Mouse (Mus musculus) limb, embryonic 14.5 days (tissue): ENCODE data around the gene Hspa1a. TPM values are rescaled to one million over a fixed set of nuclear protein-coding genes. Genes with fewer than 3 reads are reported as not detected.
"Not testable (repeated sequence)": the region's sequence is repeated elsewhere in the genome, so short reads cannot be mapped to it uniquely, and the experiment has no call there.

ENCODE experiments used
- ATAC-seq: fragments of 200-750 bp; cut with Nextera tagmentation; 2 replicates; pipeline ENCODE4 v1.8.0; 2017; ENCODE audit warnings: low read depth, moderate number of reproducible peaks, moderate TSS enrichment; ENCODE audit not compliant: low FRiP score
- DNase-seq: peaks from one replicate; pipeline ENCODE4 v3.0.0-alpha.2; 2015; ENCODE audit warnings: low spot score
- H3K27ac ChIP-seq: fragments of 300-500 bp; sonication (generic); replicated peaks from 2 replicates; pipeline ENCODE4 v1.5.1; 2014; ENCODE audit warnings: low read depth, mild to moderate bottlenecking, low read length, moderate library complexity, mixed read lengths
- H3K27me3 ChIP-seq: fragments of 300-500 bp; sonication (generic); 2 replicates; pipeline ENCODE4 v1.6.1; 2014; ENCODE audit warnings: low read length, mixed read lengths; ENCODE audit not compliant: control insufficient read depth, insufficient read depth
- H3K36me3 ChIP-seq: fragments of 300-500 bp; sonication (generic); 2 replicates; pipeline ENCODE4 v1.6.1; 2014; ENCODE audit warnings: mild to moderate bottlenecking, low read length, moderate library complexity, mixed read lengths; ENCODE audit not compliant: control insufficient read depth, insufficient read depth
- H3K4me1 ChIP-seq: fragments of 300-500 bp; sonication (generic); 2 replicates; pipeline ENCODE4 v1.6.1; 2014; ENCODE audit warnings: antibody characterized with exemption, low read length, mixed read lengths; ENCODE audit not compliant: control insufficient read depth, insufficient read depth
- H3K4me2 ChIP-seq: fragments of 300-500 bp; sonication (generic); replicated peaks from 2 replicates; pipeline ENCODE4 v1.6.1; 2014; ENCODE audit warnings: low read depth, mild to moderate bottlenecking, low read length, moderate library complexity; ENCODE audit not compliant: severe bottlenecking
- H3K4me3 ChIP-seq: fragments of 300-500 bp; sonication (generic); replicated peaks from 2 replicates; pipeline ENCODE4 v1.5.1; 2014; ENCODE audit warnings: low read length
- H3K9ac ChIP-seq: fragments of 300-500 bp; sonication (generic); 2 replicates; pipeline ENCODE4 v1.6.1; 2014; ENCODE audit warnings: mild to moderate bottlenecking, low read depth, low read length, moderate library complexity; ENCODE audit not compliant: severe bottlenecking
- H3K9me3 ChIP-seq: fragments of 300-500 bp; sonication (generic); 2 replicates; pipeline ENCODE4 v1.6.1; 2016; ENCODE audit warnings: low read length; ENCODE audit not compliant: control insufficient read depth
- POLR2A ChIP-seq: fragments of 200-500 bp; IDR thresholded peaks from 2 replicates; pipeline ENCODE4 v1.8.0; 2012; ENCODE audit warnings: inconsistent platforms, mild to moderate bottlenecking, moderate library complexity, borderline replicate concordance; ENCODE audit not compliant: insufficient read depth, insufficient read length; ENCODE audit errors: extremely low read depth
- WGBS: fragments of 180-500 bp; shearing (Covaris S2); extraction: QIAGEN DNeasy Blood & Tissue Kit; methylation state at CpG from one replicate; pipeline ENCODE4 v1.1.7; 2014; 5-methylcytosine and 5-hydroxymethylcytosine counted together
- polyA plus RNA-seq, 2 experiments: library from polyadenylated mRNA; depleted of rRNA in 1 of 2; stranded (reverse) in 1 of 2; unstranded in 1 of 2; fragments of >200 nt; fragmentation: Nextera tagmentation in 1 of 2; extraction: Ambion mirVana in 1 of 2; gene quantifications; 2 replicates each; pipeline versions ENCODE4 v1.2.1 to v1.2.3; 2012 to 2014

Hspa1a gene
- polyA plus RNA-seq, 2 experiments: 7.1 to 9.5 TPM

DNA sequence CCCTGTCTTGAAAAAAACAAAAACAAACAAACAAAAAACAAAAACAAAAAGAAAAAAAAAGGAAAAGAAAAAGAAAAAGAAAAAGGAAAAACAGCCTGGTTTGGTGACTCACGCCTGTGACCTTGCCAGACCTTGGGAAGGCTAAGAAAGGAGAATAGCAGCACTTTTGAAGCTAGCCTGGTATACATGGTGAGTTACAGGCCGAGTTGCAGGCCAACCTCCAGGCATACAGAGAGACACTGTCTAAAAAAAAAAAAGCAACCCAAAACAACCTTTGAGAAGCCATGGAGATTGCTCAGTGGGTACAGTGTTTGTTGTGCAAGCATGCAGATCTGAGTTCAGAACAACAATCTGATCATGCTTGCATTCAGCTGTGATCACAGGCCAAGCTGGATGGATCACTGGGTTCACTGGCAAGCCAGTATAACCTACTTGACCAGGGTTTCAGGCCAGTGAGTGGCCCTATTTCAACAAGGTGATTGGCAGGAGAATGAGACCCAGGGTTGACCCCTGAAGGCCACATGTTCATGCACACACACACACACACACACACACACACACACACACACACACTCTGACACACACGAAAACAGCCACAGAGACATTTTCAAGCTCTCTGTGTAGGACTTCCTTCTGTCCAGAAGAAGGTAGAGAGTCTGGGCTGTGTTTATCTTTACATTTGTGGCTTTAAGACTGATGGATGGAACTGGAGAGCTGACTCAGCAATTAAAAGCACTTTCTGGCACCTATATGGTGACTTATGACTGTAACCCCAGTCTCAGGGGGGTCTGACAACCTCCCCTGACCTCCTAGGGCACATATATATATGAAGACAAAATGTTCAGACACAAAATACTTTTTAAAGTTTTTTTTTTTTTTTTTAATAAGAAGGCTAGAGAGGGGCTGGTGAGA is 3.9 kb upstream of the Hspa1a start:
- H3K4me1 ChIP-seq: peaks cover 6% of the 10 kb centered on the region
- no peaks in the 10 kb centered on the region for H3K27me3 ChIP-seq
- DNase-seq (no peak), ATAC-seq (no peak)
- TF ChIP-seq POLR2A: no peak
- no peak overlapping the region for H3K4me2 ChIP-seq
- no peaks in the 10 kb centered on the region for H3K36me3 ChIP-seq
- no peaks in the 10 kb centered on the region for H3K9me3 ChIP-seq
- no peak overlapping the region for H3K4me3 ChIP-seq
- H3K9ac ChIP-seq: no peak overlapping the region
- H3K27ac ChIP-seq: no peak overlapping the region
- WGBS: 69% methylated on average over 3 of the region's 3 CpGs

- WGBS: no CpG with 5 or more reads among the region's 43 CpGs
These were observed 275 bp downstream of the Hspa1a start for GRCm38 (mm10) chr17:34971694-34972068.

DNA sequence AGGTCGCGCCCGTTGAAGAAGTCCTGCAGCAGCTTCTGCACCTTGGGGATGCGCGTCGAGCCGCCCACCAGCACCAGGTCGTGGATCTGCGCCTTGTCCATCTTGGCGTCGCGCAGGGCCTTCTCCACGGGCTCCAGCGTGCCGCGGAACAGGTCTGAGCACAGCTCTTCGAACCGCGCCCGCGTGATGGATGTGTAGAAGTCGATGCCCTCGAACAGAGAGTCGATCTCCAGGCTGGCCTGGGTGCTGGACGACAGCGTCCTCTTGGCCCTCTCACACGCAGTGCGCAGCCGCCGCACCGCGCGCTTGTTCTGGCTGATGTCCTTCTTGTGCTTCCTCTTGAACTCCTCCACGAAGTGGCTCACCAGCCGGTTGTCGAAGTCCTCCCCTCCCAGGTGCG is 1.1 kb downstream of the Hspa1a start:
- H3K27ac ChIP-seq, H3K4me1 ChIP-seq, DNase-seq, H3K36me3 ChIP-seq, H3K9ac ChIP-seq, H3K4me3 ChIP-seq, H3K4me2 ChIP-seq, ATAC-seq, H3K27me3 ChIP-seq, H3K9me3 ChIP-seq: not testable (repeated sequence)
- 48% methylated on average over 8 of the region's 37 CpGs for WGBS

More at GRCm38 (mm10) chr17:34971694-34972068, 275 bp downstream of the Hspa1a start:
- not testable (repeated sequence) for H3K4me1 ChIP-seq, H3K27ac ChIP-seq, DNase-seq, H3K9me3 ChIP-seq, H3K9ac ChIP-seq, H3K36me3 ChIP-seq, H3K27me3 ChIP-seq
- peak overlapping the region; percentile 44 for H3K4me3 ChIP-seq
- peak; percentile 56 for ATAC-seq
- H3K4me2 ChIP-seq: peak overlapping the region; percentile 88

DNA sequence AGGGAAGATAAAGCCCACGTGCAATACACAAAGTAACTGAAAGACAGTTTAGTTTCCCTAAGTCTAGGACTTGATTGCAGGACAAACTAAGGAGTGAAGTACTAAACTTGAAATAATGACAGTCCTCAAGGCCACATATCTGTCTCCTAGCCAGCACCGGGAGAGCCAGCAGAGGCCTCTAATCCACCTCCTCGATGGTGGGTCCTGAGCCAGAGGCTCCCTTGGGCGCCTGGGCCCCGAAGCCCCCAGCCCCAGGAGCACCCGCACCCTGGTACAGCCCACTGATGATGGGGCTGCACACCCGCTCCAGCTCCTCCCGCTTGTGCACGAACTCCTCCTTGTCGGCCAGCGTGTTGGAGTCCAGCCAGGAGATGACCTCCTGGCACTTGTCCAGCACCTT is 2.1 kb downstream of the Hspa1a start, which contains the start of gene Gm20481:
Gene Gm20481 (plus strand): TSS at position 91 of the 400 bp plus-strand sequence.
- 73% methylated on average over 6 of the region's 11 CpGs for WGBS

GRCm38 (mm10) chr17:34965627-34966026 is 6.3 kb downstream of the Hspa1a start:
- no peak overlapping the region for H3K9ac ChIP-seq

More for the DNA sequence above, 2.1 kb downstream of the Hspa1a start, which contains the start of gene Gm20481:
- H3K4me1 ChIP-seq, H3K9ac ChIP-seq, ATAC-seq, H3K36me3 ChIP-seq, H3K4me2 ChIP-seq, H3K4me3 ChIP-seq, DNase-seq, H3K27ac ChIP-seq, H3K27me3 ChIP-seq, H3K9me3 ChIP-seq: not testable (repeated sequence)

More at GRCm38 (mm10) chr17:34965627-34966026, 6.3 kb downstream of the Hspa1a start:
- Histone ChIP-seq H3K4me3 (no peak overlapping the region), H3K4me1 (no peaks in the 10 kb centered on the region), H3K4me2 (no peak overlapping the region), H3K27me3 (peaks cover 6% of the 10 kb centered on the region; the same call in 1 of the 2 replicates), H3K9me3 (no peaks in the 10 kb centered on the region), H3K27ac (no peak overlapping the region), H3K36me3 (no peaks in the 10 kb centered on the region)
- 75% methylated on average over 5 of the region's 5 CpGs for WGBS
- DNase-seq (no peak), ATAC-seq (no peak)
- no peak for TF ChIP-seq POLR2A
